In genomic region chr11:93995111-93995719, GRCm38 (mm10) we compare ENCODE assay signal across 8 mouse cellular contexts. TPM values are rescaled to one million over a fixed set of nuclear protein-coding genes. Genes with fewer than 3 reads are reported as not detected.
DNase-seq lines count a peak whose midpoint lies in the region; ATAC-seq lines count a peak whose summit lies in the region.

No protein-coding gene starts in this region.

- peak overlapping the region; percentile 100 for H3K4me3 ChIP-seq in megakaryocyte, embryonic 14.5 days (replicated peaks)

- intact Hi-C loops in gastrocnemius, postnatal 14 days (cut with DNase I; ENCODE audit: low total_unique reads) = loop anchor here (5.0 kb wide), 1 partner anchor 33 kb away; no protein-coding TSS in a partner anchor

- H3K9me3 ChIP-seq in megakaryocyte, embryonic 14.5 days = no peaks in the 10 kb centered on the region

- peaks cover 6% of the 10 kb centered on the region for H3K36me3 ChIP-seq in megakaryocyte, embryonic 14.5 days (replicated peaks; ENCODE audit: low read length)

- peaks cover 49% of the 10 kb centered on the region for H3K4me1 ChIP-seq in megakaryocyte, embryonic 14.5 days

- no peaks in the 10 kb centered on the region for H3K27me3 ChIP-seq in megakaryocyte, embryonic 14.5 days (replicated peaks)

- peak; percentile 75 for ATAC-seq in inflammation-experienced regulatory T-cells, adult 6 months

- DNase-seq in adrenal gland, adult 18-20 months (ENCODE audit: low spot score in 2 of 2) = peak; percentile 72 to 73
- peak; percentile 57 for DNase-seq in embryo, embryonic 11 days
- peak; percentile 80 for DNase-seq in gastrocnemius, postnatal 14 days
- DNase-seq in left cerebral cortex, adult 9 months (ENCODE audit: low spot score in 2 of 2) = peak; percentile 85 to 89
- DNase-seq in right cerebral cortex, postnatal 10 days (ENCODE audit: low spot score in 2 of 2) = peak; percentile 78 to 89
- peak; percentile 88 for DNase-seq in urinary bladder, postnatal 14 days (ENCODE audit: low spot score)

RNA-seq across cellular contexts. Expression of gene Spag9, which starts 0.7 kb away (rescaled TPM):
- total RNA-seq in adrenal gland, adult 18-20 months (2021) = 100 to 1,000 TPM; 112 to 130 TPM
- 100 to 1,000 TPM; 120 to 123 TPM for total RNA-seq in gastrocnemius, postnatal 14 days (2021)
- polyA plus RNA-seq in inflammation-experienced regulatory T-cells, adult 6 months (2017; shearing (Covaris generic)) = 10 to 100 TPM; 18.6 to 21.4 (median 18.7) TPM
- polyA plus RNA-seq in megakaryocyte, embryonic 14.5 days (2012; ENCODE audit: insufficient read depth, low replicate concordance) = 2.9 and 4.5 TPM in 2 replicates

RNA-seq across cellular contexts. Expression of gene Nme1, which starts 26.9 kb away (rescaled TPM):
- 10 to 100 TPM; 37.7 to 42.8 TPM for total RNA-seq in adrenal gland, adult 18-20 months (2021)
- 10 to 100 TPM; 18.2 to 20.6 TPM for total RNA-seq in gastrocnemius, postnatal 14 days (2021)
- 100 to 1,000 TPM; 137 to 236 (median 173) TPM for polyA plus RNA-seq in inflammation-experienced regulatory T-cells, adult 6 months (2017; shearing (Covaris generic))
- 9.5 and 87.1 TPM in 2 replicates for polyA plus RNA-seq in megakaryocyte, embryonic 14.5 days (2012; ENCODE audit: insufficient read depth, low replicate concordance)

RNA-seq across cellular contexts. Expression of gene Gm20390, which starts 27.1 kb away (rescaled TPM):
- total RNA-seq in adrenal gland, adult 18-20 months (2021) = 10 to 100 TPM; 72.2 to 90.6 TPM
- total RNA-seq in gastrocnemius, postnatal 14 days (2021) = 10 to 100 TPM; 19.9 to 21.9 TPM
- 100 to 1,000 TPM in 2 of 3 experiments, 10 to 100 TPM in 1; 13.2 to 293 (median 291) TPM for polyA plus RNA-seq in inflammation-experienced regulatory T-cells, adult 6 months (2017; shearing (Covaris generic))
- polyA plus RNA-seq in megakaryocyte, embryonic 14.5 days (2012; ENCODE audit: insufficient read depth, low replicate concordance) = 38.9 and 400 TPM in 2 replicates

RNA-seq across cellular contexts. Expression of gene Nme2, which starts 39.2 kb away (rescaled TPM):
- total RNA-seq in adrenal gland, adult 18-20 months (2021) = 100 to 1,000 TPM; 444 to 476 TPM
- total RNA-seq in gastrocnemius, postnatal 14 days (2021) = 100 to 1,000 TPM; 541 to 581 TPM
- 100 to 1,000 TPM; 104 to 381 (median 133) TPM for polyA plus RNA-seq in inflammation-experienced regulatory T-cells, adult 6 months (2017; shearing (Covaris generic))
- polyA plus RNA-seq in megakaryocyte, embryonic 14.5 days (2012; ENCODE audit: insufficient read depth, low replicate concordance) = 60.3 and 115 TPM in 2 replicates

Comparison
In these comparisons a context has a peak if more than half of its experiments do, and no peak if none do; other contexts are left out.
1. Peak in every context shown above with its lines: DNase-seq, ATAC-seq and H3K4me3 ChIP-seq.